Comparison of ENCODE assay signal across 9 mouse cellular contexts in genomic region chr9:50855780-50856179, GRCm38 (mm10). TPM values are rescaled to one million over a fixed set of nuclear protein-coding genes. Genes with fewer than 3 reads are reported as not detected.
DNase-seq lines count a peak whose midpoint lies in the region; ATAC-seq and TF ChIP-seq lines count a peak whose summit lies in the region.
"Had no signal": no experiment of that assay in that cellular context is flagged by ENCODE, and none has a peak within 500 bp of the region (broad histone marks: within the 10 kb centered on the region; RNA-seq: fewer than 3 reads in every experiment).

No protein-coding gene starts in this region.

- TF ChIP-seq EP300 in MEL (IDR thresholded peaks at IDR 0.05; ENCODE audit: low read depth in 1 of 2, low read length in 2 of 2) = no peak

- no peak overlapping the region for H3K4me3 ChIP-seq in heart, embryonic 14.5 days (ENCODE audit: control insufficient read depth in 1 of 2, insufficient read depth in 1 of 2, low read depth in 1 of 2, low read length in 2 of 2)
- H3K4me3 ChIP-seq in MEL (ENCODE audit: control insufficient read depth in 1 of 2, insufficient read depth in 1 of 2, low read depth in 2 of 2, low read length in 2 of 2) = peak overlapping the region; percentile 85 to 89
- 0 out of 2 replicates have a peak overlapping the region, but pooled peaks have one; percentile 89 for H3K4me3 ChIP-seq in forebrain, postnatal 0 days (ENCODE audit: low read depth, low read length)
- H3K4me3 ChIP-seq in midbrain, embryonic 10.5 days = peak overlapping the region; percentile 94

- peak overlapping the region; percentile 62 to 78 for H3K27ac ChIP-seq in heart, embryonic 14.5 days (replicated peaks in 1 of 2; ENCODE audit: control insufficient read depth in 1 of 2, insufficient read depth in 1 of 2, low read depth in 2 of 2, low read length in 2 of 2)
- peak overlapping the region; percentile 98 for H3K27ac ChIP-seq in MEL (ENCODE audit: control insufficient read depth, low read depth, low read length)
- no peak overlapping the region for H3K27ac ChIP-seq in forebrain, postnatal 0 days (ENCODE audit: low read depth, low read length)
- H3K27ac ChIP-seq in midbrain, embryonic 10.5 days (replicated peaks) = peak overlapping the region; percentile 92

- TF ChIP-seq CTCF in MEL (IDR thresholded peaks at IDR 0.05 in 2 of 3, conservative IDR thresholded peaks at IDR 0.05 in 1 of 3; ENCODE audit: control insufficient read depth in 1 of 3, insufficient read depth in 1 of 3, low read depth in 2 of 3, low read length in 3 of 3, poor library complexity in 1 of 3, severe bottlenecking in 1 of 3) = no peak
- TF ChIP-seq CTCF in forebrain, postnatal 0 days (IDR thresholded peaks at IDR 0.05; ENCODE audit: low read depth) = no peak

- H3K9me3 ChIP-seq in heart, embryonic 14.5 days (ENCODE audit: control insufficient read depth, low read length) = no peaks in the 10 kb centered on the region
- no peaks in the 10 kb centered on the region for H3K9me3 ChIP-seq in MEL (replicated peaks; ENCODE audit: insufficient read depth, low read length)
- no peaks in the 10 kb centered on the region for H3K9me3 ChIP-seq in forebrain, postnatal 0 days (ENCODE audit: low read length)
- H3K9me3 ChIP-seq in midbrain, embryonic 10.5 days (replicated peaks) = no peaks in the 10 kb centered on the region

- ATAC-seq in heart, embryonic 14.5 days (ENCODE audit: insufficient number of reproducible peaks, insufficient read depth, low FRiP score, low read depth) = no peak
- no peak for ATAC-seq in forebrain, postnatal 0 days

- H3K36me3 ChIP-seq in heart, embryonic 14.5 days (ENCODE audit: control insufficient read depth, insufficient read depth, low read length) = peaks cover 22% of the 10 kb centered on the region
- peaks cover 0 to 23% of the 10 kb centered on the region in 2 experiments for H3K36me3 ChIP-seq in MEL (ENCODE audit: control insufficient read depth in 1 of 2, insufficient read depth in 2 of 2, low read length in 2 of 2)
- peaks cover 5% of the 10 kb centered on the region; the same call in 1 of the 2 replicates for H3K36me3 ChIP-seq in forebrain, postnatal 0 days (ENCODE audit: insufficient read depth)
- H3K36me3 ChIP-seq in midbrain, embryonic 10.5 days = peaks cover 22% of the 10 kb centered on the region

- TF ChIP-seq POLR2A in MEL (IDR thresholded peaks at IDR 0.05; ENCODE audit: control insufficient read depth in 1 of 2, insufficient read depth in 1 of 2, low read depth in 1 of 2, low read length in 2 of 2, poor library complexity in 1 of 2) = no peak

- no peak for DNase-seq in heart, adult 9 months (ENCODE audit: low spot score in 2 of 2)
- DNase-seq in MEL (ENCODE audit: low read depth, low spot score) = peak; percentile 68
- DNase-seq in forebrain, postnatal 0 days = no peak
- no peak for DNase-seq in midbrain, embryonic 10.5 days (ENCODE audit: low spot score)
- DNase-seq in urinary bladder, postnatal 4 days (ENCODE audit: low spot score in 2 of 2) = no peak
- DNase-seq in right cerebral cortex, adult 2 months (ENCODE audit: low spot score in 2 of 2) = no peak
- no peak for DNase-seq in layer of hippocampus, adult 8-10 months (ENCODE audit: low spot score in 2 of 2)
- DNase-seq: thymus, postnatal 25 days had no signal

- peaks cover 26% of the 10 kb centered on the region for H3K79me2 ChIP-seq in MEL (ENCODE audit: control insufficient read depth, insufficient read depth, low read length, poor library complexity)

- peak overlapping the region; percentile 73 for H3K4me2 ChIP-seq in heart, embryonic 14.5 days (ENCODE audit: low read length)
- peak overlapping the region; percentile 77 for H3K4me2 ChIP-seq in forebrain, postnatal 0 days (ENCODE audit: low read depth)

- WGBS in heart, embryonic 14.5 days = 64% methylated on average over 5 of the region's 5 CpGs
- 59% methylated on average over 5 of the region's 5 CpGs for WGBS in forebrain, postnatal 0 days
- 68% methylated on average over 5 of the region's 5 CpGs for WGBS in midbrain, embryonic 10.5 days

- no peak for TF ChIP-seq RAD21 in MEL (IDR thresholded peaks at IDR 0.05; ENCODE audit: low read depth, low read length)

- no peaks in the 10 kb centered on the region for H3K27me3 ChIP-seq in heart, embryonic 14.5 days (ENCODE audit: control insufficient read depth, insufficient read depth, low read length)
- no peaks in the 10 kb centered on the region for H3K27me3 ChIP-seq in MEL (ENCODE audit: control insufficient read depth in 1 of 2, insufficient read depth in 2 of 2, low read length in 2 of 2)
- H3K27me3 ChIP-seq in forebrain, postnatal 0 days (ENCODE audit: insufficient read depth, low read length) = no peaks in the 10 kb centered on the region
- H3K27me3 ChIP-seq in midbrain, embryonic 10.5 days (ENCODE audit: low read depth, poor library complexity, severe bottlenecking) = no peaks in the 10 kb centered on the region; the same call in 1 of the 2 replicates

- peaks cover 12 to 25% of the 10 kb centered on the region in 2 experiments for H3K4me1 ChIP-seq in heart, embryonic 14.5 days (ENCODE audit: control insufficient read depth in 2 of 2, insufficient read depth in 2 of 2, low read length in 2 of 2)
- H3K4me1 ChIP-seq in MEL (ENCODE audit: control insufficient read depth in 1 of 2, insufficient read depth in 2 of 2, low read length in 2 of 2) = peaks cover 10 to 28% of the 10 kb centered on the region in 2 experiments; a peak in 3 of 4 replicates
- peaks cover 7% of the 10 kb centered on the region; the same call in 1 of the 2 replicates for H3K4me1 ChIP-seq in forebrain, postnatal 0 days (ENCODE audit: insufficient read depth)
- peaks cover 39% of the 10 kb centered on the region for H3K4me1 ChIP-seq in midbrain, embryonic 10.5 days

- peak overlapping the region; percentile 87; the same call in 1 of the 2 replicates for H3K9ac ChIP-seq in heart, embryonic 14.5 days (ENCODE audit: low read length)
- H3K9ac ChIP-seq in MEL (ENCODE audit: control insufficient read depth, low read depth, low read length, poor library complexity, severe bottlenecking) = peak overlapping the region; percentile 96
- H3K9ac ChIP-seq in forebrain, postnatal 0 days = no peak overlapping the region

TF ChIP-seq in MEL, 35 proteins besides CTCF, POLR2A, EP300 and RAD21:
- TF ChIP-seq POLR2AphosphoS2 (IDR thresholded peaks at IDR 0.05; ENCODE audit: low read length) = no peak
- no peak for TF ChIP-seq NRF1 (IDR thresholded peaks at IDR 0.05; ENCODE audit: insufficient read depth, low read depth, low read length, poor library complexity, severe bottlenecking)
- no peak for TF ChIP-seq ZC3H11A (IDR thresholded peaks at IDR 0.05; ENCODE audit: low read depth, low read length)
- TF ChIP-seq CHD1 (IDR thresholded peaks at IDR 0.05; ENCODE audit: low read depth, low read length) = 0 out of 2 replicates have a peak, but pooled peaks have one; percentile 91
- TF ChIP-seq MYC (IDR thresholded peaks at IDR 0.05; ENCODE audit: low read depth, low read length) = peak; percentile 15; the same call in 1 of the 2 replicates
- TF ChIP-seq HCFC1 (IDR thresholded peaks at IDR 0.05; ENCODE audit: low read depth, low read length) = 0 out of 2 replicates have a peak, but pooled peaks have one; percentile 7
- TF ChIP-seq ZNF384 (IDR thresholded peaks at IDR 0.05; ENCODE audit: low read depth, low read length) = peak; percentile 89
- TF ChIP-seq SMC3 (IDR thresholded peaks at IDR 0.05; ENCODE audit: low read depth, low read length) = no peak

RNA-seq across cellular contexts. Expression of gene Ppp2r1b, which starts 10.7 kb away (rescaled TPM):
- 38.8 and 39.4 TPM in 2 replicates for polyA plus RNA-seq in heart, embryonic 14.5 days (2014; fragmentation: Nextera tagmentation; extraction: Ambion mirVana)
- 65.0 and 67.6 TPM in 2 replicates for total RNA-seq in MEL (2012; rRNA removed)
- polyA plus RNA-seq in MEL (2012; ENCODE audit: insufficient read depth in 1 of 2, insufficient read length in 2 of 2, low read depth in 1 of 2, low replicate concordance in 2 of 2, missing spikeins in 1 of 2) = 100 to 1,000 TPM in 1 of 2 experiments, not detected in 1; 101 TPM
- total RNA-seq in forebrain, postnatal 0 days (2014; rRNA removed) = 15.2 and 26.0 TPM in 2 replicates
- 26.1 and 29.8 TPM in 2 replicates for polyA plus RNA-seq in forebrain, postnatal 0 days (2015; fragmentation: Nextera tagmentation; extraction: Ambion mirVana)
- 143 and 160 TPM in 2 replicates for polyA plus RNA-seq in midbrain, embryonic 10.5 days (2016; fragmentation: Nextera tagmentation; extraction: Ambion mirVana)
- 10 to 100 TPM; 17.0 to 20.1 (median 19.4) TPM for total RNA-seq in layer of hippocampus, adult 8-10 months (2022)

Comparison
In these comparisons a context has a peak if more than half of its experiments do, and no peak if none do; other contexts are left out.
1. H3K4me3 ChIP-seq: peak in MEL (2 of 2), forebrain, postnatal 0 days (single experiment) and midbrain, embryonic 10.5 days (single experiment); none in heart, embryonic 14.5 days (0 of 2).